Mouse (Mus musculus) ES-E14 (cell line): ENCODE measurements around the gene Myh3. TPM values are rescaled to one million over a fixed set of nuclear protein-coding genes. Genes with fewer than 3 reads are reported as not detected.

Source experiments
- DNase-seq: peaks from one replicate; pipeline ENCODE4 v3.0.0-alpha.2; 2013; ENCODE audit warnings: low read depth, low spot score
- H3K27ac ChIP-seq: 2 replicates; pipeline ENCODE4 v1.5.1; 2012; ENCODE audit warnings: low read depth, mild to moderate bottlenecking, low read length, moderate library complexity, mixed read lengths; ENCODE audit not compliant: poor library complexity, insufficient read depth, severe bottlenecking
- H3K36me3 ChIP-seq: 2 replicates; pipeline ENCODE4 v1.6.1; 2012; ENCODE audit warnings: mild to moderate bottlenecking, low read length, moderate library complexity, mixed read lengths; ENCODE audit not compliant: control insufficient read depth, poor library complexity, insufficient read depth, severe bottlenecking
- H3K4me1 ChIP-seq, 2 experiments: fragments of 150-350 bp in 1 of 2; sonication (generic) in 1 of 2; 2 replicates each; pipeline ENCODE4 v1.6.1; 2012; ENCODE audit warnings: low read length in 2 of 2, mild to moderate bottlenecking in 1 of 2, mixed read lengths in 1 of 2; ENCODE audit not compliant: control insufficient read depth in 2 of 2, insufficient read depth in 2 of 2, poor library complexity in 1 of 2
- H3K4me3 ChIP-seq, 2 experiments: fragments of 150-350 bp in 1 of 2; sonication (generic) in 1 of 2; 2 replicates each; pipeline ENCODE4 v1.5.1; 2012; ENCODE audit warnings: low read length in 2 of 2, low read depth in 1 of 2, mild to moderate bottlenecking in 1 of 2, mixed read lengths in 1 of 2; ENCODE audit not compliant: insufficient read depth in 1 of 2, poor library complexity in 1 of 2, severe bottlenecking in 1 of 2
- H3K9ac ChIP-seq: 2 replicates; pipeline ENCODE4 v1.6.1; 2012; ENCODE audit warnings: low read depth, mild to moderate bottlenecking, low read length, mixed read lengths; ENCODE audit not compliant: poor library complexity, insufficient read depth, severe bottlenecking
- H3K9me3 ChIP-seq: fragments of 150-350 bp; sonication (generic); 2 replicates; pipeline ENCODE4 v1.6.1; 2012; ENCODE audit warnings: low read depth, mild to moderate bottlenecking, low read length; ENCODE audit not compliant: control insufficient read depth, insufficient read depth
- CHD2 ChIP-seq: IDR thresholded peaks from 2 replicates; pipeline ENCODE4 v1.6.1; 2014; ENCODE audit warnings: mild to moderate bottlenecking, low read depth, low read length, inconsistent platforms
- HCFC1 ChIP-seq: IDR thresholded peaks from 2 replicates; pipeline ENCODE4 v1.6.1; 2012; ENCODE audit warnings: low read length, inconsistent platforms, borderline replicate concordance; ENCODE audit not compliant: insufficient read depth
- MAFK ChIP-seq: IDR thresholded peaks from 2 replicates; pipeline ENCODE4 v1.6.1; 2014; ENCODE audit warnings: mild to moderate bottlenecking, low read depth, low read length, inconsistent platforms; ENCODE audit not compliant: insufficient read depth
- ZC3H11A ChIP-seq: IDR thresholded peaks from 2 replicates; pipeline ENCODE4 v1.6.1; 2012; ENCODE audit warnings: low read depth, mild to moderate bottlenecking, inconsistent platforms, low read length, borderline replicate concordance
- ZNF384 ChIP-seq: IDR thresholded peaks from 2 replicates; pipeline ENCODE4 v1.6.1; 2012; ENCODE audit warnings: low read depth, low read length, inconsistent platforms
- in situ Hi-C, 2 experiments: fragments of 600-800 bp; cut with MboI; formaldehyde crosslinking; loops; one replicate each; pipeline ENCODE4 v1.15.1; 2025; ENCODE audit warnings: low sequenced_read_pairs in 2 of 2, inconsistent platforms in 1 of 2; ENCODE audit not compliant: unreplicated experiment in 2 of 2
- total RNA-seq: library from RNA; depleted of rRNA; stranded (reverse); fragments of 300-350 nt; gene quantifications from 2 replicates; pipeline ENCODE4 v1.2.3, GENCODE M21; 2012

Myh3 gene
- total RNA-seq, 1 experiment = 1.3 TPM

DNA sequence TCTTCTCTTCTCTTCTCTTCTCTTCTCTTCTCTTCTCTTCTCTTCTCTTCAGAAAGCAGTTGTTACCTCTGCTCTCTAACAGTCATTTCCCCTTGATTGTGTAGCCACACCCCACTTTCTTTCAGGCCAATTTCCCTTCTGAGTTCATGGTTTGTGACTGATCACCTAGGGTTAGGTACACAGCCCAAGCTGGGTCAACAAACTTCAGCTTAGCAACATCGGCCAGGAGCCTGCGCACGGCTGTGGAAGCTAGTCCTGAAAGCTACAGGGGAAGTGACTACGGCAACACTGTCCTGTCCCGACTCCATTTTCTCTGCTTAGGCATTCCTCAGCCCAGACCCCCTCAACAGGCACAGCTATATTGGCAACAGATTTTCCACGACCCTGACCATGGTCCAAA lies 33.1 kb upstream of the Myh3 start:
- TF ChIP-seq HCFC1 = no peak
- TF ChIP-seq CHD2 = no peak
- TF ChIP-seq ZNF384 = no peak
- TF ChIP-seq ZC3H11A = no peak
- no peak for TF ChIP-seq MAFK
- in situ Hi-C loops = loop anchor here in 1 of 2 experiments (25.0 kb wide), 1 partner anchor 1233 kb away; the partner anchor contains the start of gene Zkscan6
- Histone ChIP-seq H3K4me1 (peaks cover 7 to 9% of the 10 kb centered on the region in 2 experiments; a peak in 2 of 4 replicates), H3K9me3 (no peaks in the 10 kb centered on the region), H3K36me3 (peaks cover 13% of the 10 kb centered on the region), H3K27ac (no peak overlapping the region), H3K9ac (no peak overlapping the region), H3K4me3 (no peak overlapping the region)
- DNase-seq = no peak

DNA sequence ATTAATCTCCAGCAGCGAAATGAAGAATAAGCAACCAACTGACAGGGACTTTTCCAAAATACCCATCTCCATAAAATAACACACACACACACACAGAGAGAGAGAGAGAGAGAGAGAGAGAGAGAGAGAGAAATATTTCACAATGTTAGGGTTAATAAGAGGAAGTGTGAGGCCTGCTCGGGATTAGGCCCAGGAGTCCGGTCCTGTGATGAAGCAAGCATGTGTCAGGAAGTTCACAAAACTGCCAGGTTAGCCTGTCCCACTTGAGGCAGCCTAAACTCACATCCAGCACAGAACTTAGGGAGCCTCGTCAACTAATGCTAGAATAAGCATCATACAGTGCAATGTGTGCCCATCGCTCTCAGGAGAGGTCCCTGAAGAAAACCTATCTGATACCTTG lies 30.9 kb upstream of the Myh3 start:
- peaks cover 6% of the 10 kb centered on the region; the same call in 1 of the 2 replicates for H3K36me3 ChIP-seq
- H3K27ac ChIP-seq = no peak overlapping the region
- in situ Hi-C loops = loop anchor here in 1 of 2 experiments (25.0 kb wide), 1 partner anchor 1235 kb away; the partner anchor contains the start of gene Zkscan6
- TF ChIP-seq MAFK = no peak
- no peak for TF ChIP-seq ZC3H11A
- TF ChIP-seq ZNF384 = no peak
- TF ChIP-seq HCFC1 = no peak
- no peak for TF ChIP-seq CHD2
- H3K4me1 ChIP-seq = peaks cover 7 to 10% of the 10 kb centered on the region in 2 experiments; a peak in 2 of 4 replicates
- H3K9ac ChIP-seq = no peak overlapping the region
- DNase-seq = no peak
- H3K9me3 ChIP-seq = no peaks in the 10 kb centered on the region
- no peak overlapping the region for H3K4me3 ChIP-seq

DNA sequence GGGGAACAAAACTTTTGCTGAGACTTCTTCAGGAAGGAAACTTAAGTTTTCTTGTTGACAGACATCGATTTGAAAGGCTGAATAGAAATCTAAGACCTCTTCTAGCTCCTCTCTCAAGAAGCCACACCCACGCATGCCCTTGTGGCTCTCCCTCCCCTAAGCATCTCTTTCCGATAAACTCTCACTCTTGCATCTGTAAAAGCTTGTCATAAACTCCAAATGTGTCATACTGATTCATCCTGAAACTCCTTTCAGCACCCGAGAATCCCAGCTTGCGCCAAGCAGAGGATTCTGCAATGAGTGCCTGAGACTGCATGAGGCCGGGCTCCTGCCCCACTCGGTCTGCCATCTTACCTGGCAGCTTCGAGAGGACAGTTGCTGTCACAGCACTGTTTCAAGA lies 29.6 kb upstream of the Myh3 start:
- no peak for TF ChIP-seq MAFK
- H3K9ac ChIP-seq = peak overlapping the region; percentile 16; the same call in 1 of the 2 replicates
- no peaks in the 10 kb centered on the region for H3K9me3 ChIP-seq
- no peak overlapping the region for H3K4me3 ChIP-seq
- in situ Hi-C loops = loop anchor here in 1 of 2 experiments (25.0 kb wide), 1 partner anchor 1236 kb away; the partner anchor contains the start of gene Zkscan6
- H3K27ac ChIP-seq = peak overlapping the region; percentile 4; the same call in 1 of the 2 replicates
- DNase-seq = no peak
- H3K4me1 ChIP-seq = peaks cover 4 to 10% of the 10 kb centered on the region in 2 experiments; a peak in 2 of 4 replicates
- H3K36me3 ChIP-seq = peaks cover 6% of the 10 kb centered on the region; the same call in 1 of the 2 replicates

DNA sequence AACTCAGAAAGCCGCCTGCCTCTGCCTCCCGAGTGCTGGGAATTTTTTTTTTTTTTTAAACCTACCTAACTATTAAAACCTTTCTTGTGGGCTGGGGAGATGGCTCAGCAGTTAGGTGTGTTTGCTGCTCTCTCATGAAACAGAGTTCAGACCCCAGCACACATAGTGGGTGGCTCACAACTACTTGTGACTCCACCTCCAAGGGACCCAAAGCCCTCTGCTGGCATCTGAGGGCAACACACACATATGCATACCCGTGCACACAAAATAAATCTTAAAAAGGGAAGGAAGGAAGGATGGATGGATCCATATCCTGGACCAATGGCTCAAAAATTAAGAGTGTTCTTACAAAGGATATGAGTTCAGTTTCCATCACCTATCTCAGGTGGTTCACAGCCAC lies 28.8 kb upstream of the Myh3 start:
- DNase-seq = no peak
- TF ChIP-seq ZC3H11A (no peak), ZNF384 (no peak), MAFK (no peak), CHD2 (no peak), HCFC1 (no peak)
- peaks cover 7% of the 10 kb centered on the region; the same call in 1 of the 2 replicates for H3K36me3 ChIP-seq
- no peak overlapping the region for H3K27ac ChIP-seq
- H3K9me3 ChIP-seq = no peaks in the 10 kb centered on the region
- H3K9ac ChIP-seq = no peak overlapping the region
- in situ Hi-C loops = loop anchor here in 1 of 2 experiments (25.0 kb wide), 1 partner anchor 1237 kb away; the partner anchor contains the start of gene Zkscan6
- no peak overlapping the region for H3K4me3 ChIP-seq
- peaks cover 5 to 10% of the 10 kb centered on the region in 2 experiments; a peak in 3 of 4 replicates for H3K4me1 ChIP-seq
